Comparison of ENCODE assay signal across 8 mouse cellular contexts in genomic region chr1:171361106-171362103, GRCm38 (mm10). TPM values are rescaled to one million over a fixed set of nuclear protein-coding genes. Genes with fewer than 3 reads are reported as not detected.
DNase-seq lines count a peak whose midpoint lies in the region; ATAC-seq and TF ChIP-seq lines count a peak whose summit lies in the region.

No protein-coding gene starts in this region.

- H3K36me3 ChIP-seq in G1E (replicated peaks): peaks cover 48% of the 10 kb centered on the region

- H3K27me3 ChIP-seq in G1E (ENCODE audit: insufficient read depth, low read length): peaks cover 7% of the 10 kb centered on the region

- peak overlapping the region; percentile 74 for H3K4me3 ChIP-seq in G1E (ENCODE audit: low read depth, low read length)
- peak overlapping the region; percentile 52 for H3K4me3 ChIP-seq in lung, adult 2 months (replicated peaks; ENCODE audit: extremely low read depth, low read depth, low read length)

- peak; percentile 54 for DNase-seq in G1E (ENCODE audit: low spot score)
- DNase-seq in c-Kit-negative CD71-positive TER-119-positive erythroid progenitor cells, embryonic 14.5 days (ENCODE audit: low read depth, low spot score): peak; percentile 80
- peak; percentile 82 for DNase-seq in heart, postnatal 4 days
- DNase-seq in layer of hippocampus, adult 11-12 months (ENCODE audit: low spot score): peak; percentile 78
- no peak for DNase-seq in lung, adult 2 months
- DNase-seq in thymus, postnatal 0 days (ENCODE audit: low spot score): peak; percentile 83

- no peak for TF ChIP-seq POLR2A in lung, adult 2 months (IDR thresholded peaks at IDR 0.05; ENCODE audit: borderline replicate concordance, extremely low read depth, low read depth, low read length)

- peak; percentile 59; the same call in 1 of the 2 replicates for TF ChIP-seq CTCF in G1E (IDR thresholded peaks at IDR 0.05; ENCODE audit: low read depth, low read length)
- TF ChIP-seq CTCF in lung, adult 2 months (IDR thresholded peaks at IDR 0.05; ENCODE audit: insufficient read depth, low read length): peak; percentile 71

- WGBS in lung, adult 2 months: 42% methylated on average over 16 of the region's 16 CpGs

- no peaks in the 10 kb centered on the region for H3K9me3 ChIP-seq in G1E (replicated peaks)

- peaks cover 26% of the 10 kb centered on the region for H3K4me1 ChIP-seq in G1E (ENCODE audit: insufficient read depth, low read depth, low read length)
- no peaks in the 10 kb centered on the region for H3K4me1 ChIP-seq in lung, adult 2 months (ENCODE audit: control insufficient read depth, insufficient read depth, low read length)

- no peak for ATAC-seq in G1E (ENCODE audit: extremely low read depth, insufficient number of reproducible peaks, low FRiP score, poor library complexity, severe bottlenecking)
- ATAC-seq in erythroid progenitor cell, adult 5-6 weeks (replicated peaks; ENCODE audit: low FRiP score, poor library complexity, severe bottlenecking): peak; percentile 82
- ATAC-seq in neutrophil, adult 5-6 weeks (ENCODE audit: extremely low read depth, insufficient number of reproducible peaks, low FRiP score, poor library complexity, severe bottlenecking): peak; percentile 75

RNA-seq across cellular contexts. Expression of gene Klhdc9, which starts 0.8 kb away (rescaled TPM):
- total RNA-seq in G1E (2014; fragmentation: Nextera tagmentation): 2.6 TPM in 1 of 2 replicates, not detected in the other
- 0.33 and 0.64 TPM in 2 replicates for total RNA-seq in G1E (2017)
- polyA plus RNA-seq in G1E (2012): 1.4 TPM in 2 replicates
- total RNA-seq in erythroid progenitor cell, adult 5-6 weeks (2015; ENCODE audit: low replicate concordance): not detected in 2 replicates
- 3.3 TPM in 1 of 2 replicates, not detected in the other for total RNA-seq in erythroid progenitor cell, adult 5-6 weeks (2017; ENCODE audit: low replicate concordance)
- under 1 TPM; 0.50 TPM for total RNA-seq in heart, postnatal 4 days (2021)
- polyA plus RNA-seq in lung, adult 2 months (2012; rRNA removed): 1.9 and 3.4 TPM in 2 replicates
- total RNA-seq in neutrophil, adult 5-6 weeks (2017): 0.58 TPM in 1 of 2 replicates, not detected in the other
- polyA plus RNA-seq in thymus, postnatal 0 days (2015; fragmentation: Nextera tagmentation; extraction: Ambion mirVana): 0.76 and 1.4 TPM in 2 replicates

RNA-seq across cellular contexts. Expression of gene Nectin4, which starts 8.5 kb away (rescaled TPM):
- total RNA-seq in G1E (2014; fragmentation: Nextera tagmentation): not detected in 2 replicates
- total RNA-seq in G1E (2017): 0.12 TPM in 1 of 2 replicates, not detected in the other
- polyA plus RNA-seq in G1E (2012): 0.01 TPM in 1 of 2 replicates, not detected in the other
- not detected in 2 replicates for total RNA-seq in erythroid progenitor cell, adult 5-6 weeks (2015; ENCODE audit: low replicate concordance)
- 0.51 and 0.53 TPM in 2 replicates for total RNA-seq in erythroid progenitor cell, adult 5-6 weeks (2017; ENCODE audit: low replicate concordance)
- total RNA-seq in heart, postnatal 4 days (2021): under 1 TPM; 0.07 TPM
- polyA plus RNA-seq in lung, adult 2 months (2012; rRNA removed): 10.3 and 19.2 TPM in 2 replicates
- total RNA-seq in neutrophil, adult 5-6 weeks (2017): 2.2 and 2.9 TPM in 2 replicates
- 0.91 and 1.1 TPM in 2 replicates for polyA plus RNA-seq in thymus, postnatal 0 days (2015; fragmentation: Nextera tagmentation; extraction: Ambion mirVana)

RNA-seq across cellular contexts. Expression of gene Pfdn2, which starts 15.9 kb away (rescaled TPM):
- total RNA-seq in G1E (2014; fragmentation: Nextera tagmentation) (32.4 and 47.3 TPM in 2 replicates), G1E (2017) (19.6 and 22.3 TPM in 2 replicates)
- polyA plus RNA-seq in G1E (2012): 16.9 and 20.1 TPM in 2 replicates
- 10.1 and 22.0 TPM in 2 replicates for total RNA-seq in erythroid progenitor cell, adult 5-6 weeks (2015; ENCODE audit: low replicate concordance)
- 9.0 and 10.1 TPM in 2 replicates for total RNA-seq in erythroid progenitor cell, adult 5-6 weeks (2017; ENCODE audit: low replicate concordance)
- 10 to 100 TPM; 76.2 to 80.2 TPM for total RNA-seq in heart, postnatal 4 days (2021)
- polyA plus RNA-seq in lung, adult 2 months (2012; rRNA removed): 9.0 and 20.0 TPM in 2 replicates
- 13.1 and 18.7 TPM in 2 replicates for total RNA-seq in neutrophil, adult 5-6 weeks (2017)
- polyA plus RNA-seq in thymus, postnatal 0 days (2015; fragmentation: Nextera tagmentation; extraction: Ambion mirVana): 87.5 and 92.2 TPM in 2 replicates

RNA-seq across cellular contexts. Expression of gene Nit1, which starts 16.0 kb away (rescaled TPM):
- total RNA-seq in G1E (2014; fragmentation: Nextera tagmentation) (17.9 and 22.4 TPM in 2 replicates), G1E (2017) (57.9 and 58.9 TPM in 2 replicates)
- 9.4 and 11.3 TPM in 2 replicates for polyA plus RNA-seq in G1E (2012)
- 6.7 and 10.8 TPM in 2 replicates for total RNA-seq in erythroid progenitor cell, adult 5-6 weeks (2015; ENCODE audit: low replicate concordance)
- total RNA-seq in erythroid progenitor cell, adult 5-6 weeks (2017; ENCODE audit: low replicate concordance): 11.6 and 24.5 TPM in 2 replicates
- 10 to 100 TPM; 17.9 to 20.3 TPM for total RNA-seq in heart, postnatal 4 days (2021)
- 42.7 and 44.1 TPM in 2 replicates for polyA plus RNA-seq in lung, adult 2 months (2012; rRNA removed)
- total RNA-seq in neutrophil, adult 5-6 weeks (2017): 27.2 and 33.0 TPM in 2 replicates
- 39.0 and 44.0 TPM in 2 replicates for polyA plus RNA-seq in thymus, postnatal 0 days (2015; fragmentation: Nextera tagmentation; extraction: Ambion mirVana)

RNA-seq across cellular contexts. Expression of gene Arhgap30, which starts 27.3 kb away (rescaled TPM):
- 2.0 and 2.9 TPM in 2 replicates for total RNA-seq in G1E (2014; fragmentation: Nextera tagmentation)
- total RNA-seq in G1E (2017): 9.2 and 11.4 TPM in 2 replicates
- 3.9 and 4.6 TPM in 2 replicates for polyA plus RNA-seq in G1E (2012)
- 11.7 and 15.9 TPM in 2 replicates for total RNA-seq in erythroid progenitor cell, adult 5-6 weeks (2015; ENCODE audit: low replicate concordance)
- total RNA-seq in erythroid progenitor cell, adult 5-6 weeks (2017; ENCODE audit: low replicate concordance): 16.7 and 22.9 TPM in 2 replicates
- 1 to 10 TPM in 1 of 2 experiments, under 1 TPM in 1; 0.90 to 1.5 TPM for total RNA-seq in heart, postnatal 4 days (2021)
- 11.6 and 17.5 TPM in 2 replicates for polyA plus RNA-seq in lung, adult 2 months (2012; rRNA removed)
- 441 and 469 TPM in 2 replicates for total RNA-seq in neutrophil, adult 5-6 weeks (2017)
- polyA plus RNA-seq in thymus, postnatal 0 days (2015; fragmentation: Nextera tagmentation; extraction: Ambion mirVana): 64.2 and 73.2 TPM in 2 replicates
